Mouse (Mus musculus) G1E-ER4 (cell line): ENCODE data around the gene Cacna2d2. TPM values are rescaled to one million over a fixed set of nuclear protein-coding genes. Genes with fewer than 3 reads are reported as not detected.

Experiments
- GATA1 ChIP-seq: IDR thresholded peaks from one replicate; pipeline ENCODE4 v1.8.0; 2012; ENCODE audit warnings: low read length, inconsistent platforms
- polyA plus RNA-seq: library from polyadenylated mRNA; stranded (reverse); fragments of >175 nt; gene quantifications from 2 replicates; pipeline ENCODE4 v1.2.3, GENCODE M21; 2012

Gene Cacna2d2
- polyA plus RNA-seq, 1 experiment: not detected

DNA sequence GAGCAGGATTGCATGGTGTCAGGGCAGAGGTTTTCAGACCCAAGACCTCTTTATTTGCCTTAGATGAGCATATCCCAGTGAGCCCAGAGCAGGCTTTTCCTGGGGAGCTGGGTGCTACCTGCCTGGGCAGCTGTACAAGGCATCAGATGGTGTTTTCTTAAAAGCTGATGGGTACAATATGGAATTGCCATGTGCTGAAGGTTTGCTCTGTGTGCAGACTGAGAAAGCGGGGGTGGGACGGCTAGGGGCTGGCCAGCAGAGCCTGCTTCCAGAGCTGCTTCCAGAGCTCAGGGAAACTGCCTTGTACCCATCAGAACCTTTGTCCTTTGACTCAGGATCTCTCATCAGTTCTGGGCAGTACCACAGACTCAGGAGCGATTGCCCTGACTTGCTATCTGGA is 11.7 kb upstream of the Cacna2d2 start:
- TF ChIP-seq GATA1: no peak

GRCm38 (mm10) chr9:107388263-107388662 is 11.1 kb upstream of the Cacna2d2 start:
- TF ChIP-seq GATA1: no peak

GRCm38 (mm10) chr9:107396397-107396796 is 3.0 kb upstream of the Cacna2d2 start:
- TF ChIP-seq GATA1: no peak

- TF ChIP-seq GATA1: no peak
Measured at GRCm38 (mm10) chr9:107398968-107399367, 444 bp upstream of the Cacna2d2 start.

DNA sequence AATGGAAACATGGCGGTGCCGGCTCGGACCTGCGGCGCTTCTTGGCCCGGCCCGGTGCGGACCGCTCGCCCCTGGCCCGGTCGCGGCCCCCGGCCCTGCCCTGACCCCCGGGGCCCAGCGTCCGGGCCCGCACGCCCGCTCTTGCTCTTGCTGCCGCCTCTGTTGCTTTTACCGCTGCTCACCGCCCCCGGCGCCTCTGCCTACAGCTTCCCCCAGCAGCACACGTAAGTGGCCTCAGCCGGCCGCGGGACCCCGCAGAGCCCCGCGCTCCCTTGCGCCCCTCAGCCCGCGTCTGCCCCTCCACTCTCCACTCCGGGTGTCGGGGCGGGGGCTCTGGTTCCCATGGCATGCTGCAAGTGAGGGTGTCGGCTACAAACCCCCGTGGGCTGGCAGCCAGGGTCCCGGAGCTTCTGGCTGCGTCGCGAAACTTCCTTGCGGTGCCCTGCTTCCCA is 674 bp downstream of the Cacna2d2 start:
- no peak for TF ChIP-seq GATA1

GRCm38 (mm10) chr9:107400666-107401285 is 1.4 kb downstream of the Cacna2d2 start:
- TF ChIP-seq GATA1: no peak

DNA sequence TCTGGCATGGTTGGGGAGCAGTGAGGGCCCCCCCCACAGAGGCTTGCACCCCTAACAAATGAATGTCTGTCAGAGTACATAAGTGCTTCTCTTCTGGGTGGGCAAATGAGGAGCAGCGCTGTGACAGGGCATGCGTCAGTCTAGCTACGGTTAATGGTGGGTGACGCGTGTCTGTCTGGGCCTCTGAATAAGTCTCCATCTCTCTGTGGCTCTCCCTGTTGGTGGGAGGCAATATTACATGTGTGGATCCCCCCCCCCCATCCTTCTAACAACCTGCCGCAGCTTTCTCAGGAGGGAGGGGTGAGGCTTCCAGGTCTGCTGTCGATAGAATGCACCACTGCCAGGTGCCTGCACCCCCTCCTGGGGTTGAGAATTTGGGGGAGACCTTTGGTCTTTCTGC is 3.7 kb downstream of the Cacna2d2 start:
- TF ChIP-seq GATA1: no peak

DNA sequence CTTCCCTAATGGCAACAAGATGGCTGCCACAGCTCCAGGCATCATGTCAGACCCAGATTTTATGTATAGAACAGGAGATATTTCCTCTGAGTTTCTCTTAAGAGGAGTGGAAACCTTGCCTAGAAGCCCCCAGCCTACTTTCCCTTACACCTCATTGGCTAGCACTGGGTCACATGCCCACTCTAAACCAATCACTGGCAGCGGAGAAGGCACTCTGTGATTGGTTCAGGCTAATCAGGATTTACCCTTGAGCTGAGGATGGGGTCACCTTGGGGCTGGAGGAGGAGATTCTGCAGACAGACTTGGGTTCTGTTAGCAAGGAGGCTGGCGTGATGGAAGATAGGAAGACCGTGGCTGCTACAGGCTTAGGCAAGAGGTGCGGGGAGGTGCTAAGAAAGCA is 10.0 kb downstream of the Cacna2d2 start:
- no peak for TF ChIP-seq GATA1

DNA sequence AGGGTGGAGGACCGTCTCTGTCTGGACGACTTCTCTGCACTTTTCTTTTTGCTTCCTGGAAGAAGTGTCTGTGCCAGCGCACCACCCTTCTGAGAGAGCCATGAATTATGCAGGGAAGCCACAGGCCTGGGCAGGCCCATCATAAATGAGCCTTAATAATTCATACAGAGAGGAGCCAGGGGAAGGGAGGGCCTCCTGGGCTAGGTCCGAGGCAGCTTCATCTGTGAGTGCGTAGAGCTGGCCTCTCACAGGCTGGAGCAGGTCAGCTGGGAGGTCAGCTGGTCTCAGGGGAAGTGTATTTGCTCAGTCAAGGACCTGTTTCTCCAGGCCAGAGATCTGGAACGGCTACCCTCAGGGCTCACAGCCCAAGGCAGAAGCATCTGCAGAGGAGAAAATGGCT is 17.7 kb downstream of the Cacna2d2 start:
- TF ChIP-seq GATA1: no peak

- no peak for TF ChIP-seq GATA1
Measured at GRCm38 (mm10) chr9:107419491-107420244, 20.3 kb downstream of the Cacna2d2 start.

- TF ChIP-seq GATA1: no peak
Measured at GRCm38 (mm10) chr9:107420898-107421297, 21.5 kb downstream of the Cacna2d2 start.

- TF ChIP-seq GATA1: no peak
Measured at GRCm38 (mm10) chr9:107422878-107423277, 23.5 kb downstream of the Cacna2d2 start.

GRCm38 (mm10) chr9:107424485-107425175 is 25.2 kb downstream of the Cacna2d2 start:
- no peak for TF ChIP-seq GATA1

- no peak for TF ChIP-seq GATA1
Measured at GRCm38 (mm10) chr9:107427876-107428275, 28.5 kb downstream of the Cacna2d2 start.

GRCm38 (mm10) chr9:107428451-107429186 is 29.2 kb downstream of the Cacna2d2 start:
- no peak for TF ChIP-seq GATA1

- no peak for TF ChIP-seq GATA1
Measured at GRCm38 (mm10) chr9:107430445-107430844, 31.0 kb downstream of the Cacna2d2 start.

DNA sequence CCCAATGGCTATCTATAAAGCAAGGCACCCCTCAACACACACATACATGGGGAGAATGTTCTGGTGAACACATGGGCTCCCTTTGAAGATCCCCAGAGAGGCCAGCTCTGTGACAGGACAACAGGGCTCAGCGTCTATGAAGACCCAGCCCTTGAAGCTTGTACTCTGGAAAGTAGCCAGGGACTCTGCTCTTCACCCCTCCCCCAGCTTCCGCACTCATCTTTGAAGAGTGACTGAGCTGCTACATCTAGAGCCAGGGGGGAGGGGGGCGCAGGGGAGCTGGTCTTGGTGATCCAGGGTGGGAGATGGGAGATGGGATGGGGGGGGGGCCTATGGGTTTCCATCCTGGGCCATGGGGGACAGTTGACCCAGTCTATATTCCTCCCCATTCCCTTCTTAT is 33.1 kb downstream of the Cacna2d2 start:
- no peak for TF ChIP-seq GATA1
